Comparison of ENCODE assay signal across 19 mouse cellular contexts in the genomic region with DNA sequence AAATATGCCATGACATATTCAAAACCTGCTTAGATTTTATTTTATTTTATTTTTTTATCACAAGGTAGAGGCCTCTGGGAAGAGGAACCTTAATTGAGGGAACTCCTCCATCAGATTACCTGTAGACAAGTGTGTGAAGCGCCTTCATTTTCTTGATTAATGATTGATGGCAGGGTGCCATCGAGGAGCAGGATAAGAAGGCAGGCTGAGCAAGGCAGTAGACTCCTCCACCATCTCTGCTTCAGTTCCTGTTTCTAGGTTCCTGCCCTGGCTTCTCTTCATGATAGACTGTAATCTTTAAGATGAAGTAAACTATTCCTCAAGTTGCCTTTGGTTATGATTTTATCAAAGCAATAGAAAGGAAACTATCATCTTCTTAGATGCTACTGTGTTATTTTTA.
DNase-seq lines count a peak whose midpoint lies in the region; TF ChIP-seq lines count a peak whose summit lies in the region.
"Had no signal": no experiment of that assay in that cellular context is flagged by ENCODE, and none has a peak within 500 bp of the region (broad histone marks: within the 10 kb centered on the region; RNA-seq: fewer than 3 reads in every experiment).

No protein-coding gene starts in this region.

- H3K36me3 ChIP-seq in MEL (ENCODE audit: control insufficient read depth in 1 of 2, insufficient read depth in 2 of 2, low read length in 2 of 2), result peaks cover 0 to 2% of the 10 kb centered on the region in 2 experiments

- H3K4me3 ChIP-seq in MEL (ENCODE audit: control insufficient read depth in 1 of 2, insufficient read depth in 1 of 2, low read depth in 2 of 2, low read length in 2 of 2), result no peak overlapping the region

- no peak overlapping the region for H3K27ac ChIP-seq in MEL (ENCODE audit: control insufficient read depth, low read depth, low read length)

- peak; percentile 83 for DNase-seq in MEL (ENCODE audit: low read depth, low spot score)
- peak; percentile 18 for DNase-seq in MEL-GATA-1-ER (ENCODE audit: extremely low read depth, low read depth)
- no peak for DNase-seq in left cerebral cortex, adult 8-10 months (ENCODE audit: low spot score in 2 of 2)
- no peak for DNase-seq in left cerebral cortex, postnatal 36 days (ENCODE audit: low spot score in 2 of 2)
- DNase-seq: adrenal gland, adult 2 months; adrenal gland, adult 8-10 months; adrenal gland, postnatal 10 days; adrenal gland, postnatal 14 days; adrenal gland, postnatal 25 days; adrenal gland, postnatal 36 days; B cell, adult 2 months; cerebellum, adult 11 months; cerebellum, adult 11-12 months; cerebellum, adult 18-20 months; cerebellum, adult 2 months; cerebellum, adult 8-10 months had no signal

- no peak overlapping the region for H3K9ac ChIP-seq in MEL (ENCODE audit: control insufficient read depth, low read depth, low read length, poor library complexity, severe bottlenecking)

- H3K4me1 ChIP-seq in MEL (ENCODE audit: control insufficient read depth in 1 of 2, insufficient read depth in 2 of 2, low read length in 2 of 2), result 0 out of 4 replicates have a peak, but pooled peaks cover 0 to 2% of the 10 kb centered on the region in 2 experiments

- no peaks in the 10 kb centered on the region for H3K27me3 ChIP-seq in MEL (ENCODE audit: control insufficient read depth in 1 of 2, insufficient read depth in 2 of 2, low read length in 2 of 2)
- H3K27me3 ChIP-seq: CH12.LX, Patski had no signal

- no peaks in the 10 kb centered on the region for H3K9me3 ChIP-seq in MEL (replicated peaks; ENCODE audit: insufficient read depth, low read length)
- H3K9me3 ChIP-seq: G1E had no signal

- intact Hi-C loops in left cerebral cortex, postnatal 36 days (cut with DNase I), result no loop called here

- TF ChIP-seq POLR2A in MEL (IDR thresholded peaks at IDR 0.05; ENCODE audit: control insufficient read depth in 1 of 2, insufficient read depth in 1 of 2, low read depth in 1 of 2, low read length in 2 of 2, poor library complexity in 1 of 2), result no peak

- peak; percentile 54 to 63 for TF ChIP-seq EP300 in MEL (IDR thresholded peaks at IDR 0.05; ENCODE audit: low read depth in 1 of 2, low read length in 2 of 2)

- H3K79me2 ChIP-seq in MEL (ENCODE audit: control insufficient read depth, insufficient read depth, low read length, poor library complexity), result no peaks in the 10 kb centered on the region

- TF ChIP-seq RAD21 in MEL (IDR thresholded peaks at IDR 0.05; ENCODE audit: low read depth, low read length), result no peak

- no peak for TF ChIP-seq CTCF in MEL (IDR thresholded peaks at IDR 0.05 in 2 of 3, conservative IDR thresholded peaks at IDR 0.05 in 1 of 3; ENCODE audit: control insufficient read depth in 1 of 3, insufficient read depth in 1 of 3, low read depth in 2 of 3, low read length in 3 of 3, poor library complexity in 1 of 3, severe bottlenecking in 1 of 3)

TF ChIP-seq in MEL, 35 proteins besides CTCF, POLR2A, EP300 and RAD21:
- TF ChIP-seq ETS1 (IDR thresholded peaks at IDR 0.05; ENCODE audit: low read depth, low read length), result peak; percentile 71
- TF ChIP-seq SIN3A (IDR thresholded peaks at IDR 0.05; ENCODE audit: low read length), result peak; percentile 43; the same call in 1 of the 2 replicates
- TF ChIP-seq E2F4 (IDR thresholded peaks at IDR 0.05; ENCODE audit: borderline replicate concordance, low read depth, low read length), result no peak
- no peak for TF ChIP-seq UBTF (IDR thresholded peaks at IDR 0.05; ENCODE audit: borderline replicate concordance, insufficient read depth, low read depth, low read length)
- TF ChIP-seq GATA1 (IDR thresholded peaks at IDR 0.05; ENCODE audit: low read depth, low read length), result peak; percentile 76
- TF ChIP-seq TCF12 (IDR thresholded peaks at IDR 0.05; ENCODE audit: low read depth, low read length), result peak; percentile 19; the same call in 1 of the 2 replicates
- TF ChIP-seq USF1 (IDR thresholded peaks at IDR 0.05; ENCODE audit: low read depth, low read length), result no peak
- no peak for TF ChIP-seq ZNF384 (IDR thresholded peaks at IDR 0.05; ENCODE audit: low read depth, low read length)
- TF ChIP-seq ZKSCAN1 (IDR thresholded peaks at IDR 0.05; ENCODE audit: low read depth, low read length), result peak; percentile 85
- TF ChIP-seq HCFC1 (IDR thresholded peaks at IDR 0.05; ENCODE audit: low read depth, low read length), result no peak
- no peak for TF ChIP-seq MAZ (IDR thresholded peaks at IDR 0.05; ENCODE audit: low read depth, low read length)
TF ChIP-seq in MEL: peak in this region for 5.

Comparison
In these comparisons a context has a peak if more than half of its experiments do, and no peak if none do; other contexts are left out.
1. DNase-seq: peak in MEL (single experiment) and MEL-GATA-1-ER (single experiment); none in left cerebral cortex, adult 8-10 months (0 of 2) and left cerebral cortex, postnatal 36 days (0 of 2).